ENCODE assay signal across 44 mouse cellular contexts in genomic region chr19:5419630-5420029, GRCm38 (mm10). TPM values are rescaled to one million over a fixed set of nuclear protein-coding genes. Genes with fewer than 3 reads are reported as not detected.
"Had no signal": no experiment of that assay in that cellular context is flagged by ENCODE, and none has a peak within 500 bp of the region (broad histone marks: within the 10 kb centered on the region; RNA-seq: fewer than 3 reads in every experiment).

No protein-coding gene starts in this region.

- H3K9me3 ChIP-seq: limb, embryonic 10.5 days; limb, embryonic 12.5 days; limb, embryonic 13.5 days; limb, embryonic 15.5 days; liver, embryonic 12.5 days; liver, embryonic 13.5 days; liver, embryonic 15.5 days; lung, embryonic 15.5 days; megakaryocyte, embryonic 14.5 days; midbrain, embryonic 10.5 days; midbrain, embryonic 12.5 days; midbrain, embryonic 13.5 days; neural tube, embryonic 12.5 days; neural tube, embryonic 13.5 days had no signal

- H3K27me3 ChIP-seq: limb, embryonic 12.5 days; limb, embryonic 13.5 days; limb, embryonic 15.5 days; liver, embryonic 12.5 days; liver, embryonic 13.5 days; liver, embryonic 15.5 days; lung, embryonic 15.5 days; megakaryocyte, embryonic 14.5 days; midbrain, embryonic 12.5 days; midbrain, embryonic 13.5 days; neural tube, embryonic 12.5 days; neural tube, embryonic 13.5 days had no signal

- H3K27ac ChIP-seq: limb, embryonic 10.5 days; limb, embryonic 12.5 days; limb, embryonic 13.5 days; limb, embryonic 15.5 days; liver, embryonic 12.5 days; liver, embryonic 13.5 days; liver, embryonic 14.5 days; liver, embryonic 15.5 days; lung, embryonic 15.5 days; macrophage; midbrain, embryonic 10.5 days; midbrain, embryonic 12.5 days; midbrain, embryonic 13.5 days; neural tube, embryonic 12.5 days; neural tube, embryonic 13.5 days had no signal

- ATAC-seq: liver, embryonic 12.5 days; liver, postnatal 0 days; lung, postnatal 0 days; midbrain, embryonic 13.5 days; midbrain, embryonic 16.5 days had no signal

- H3K9ac ChIP-seq: limb, embryonic 12.5 days; limb, embryonic 13.5 days; limb, embryonic 15.5 days; liver, embryonic 12.5 days; liver, embryonic 13.5 days; liver, embryonic 14.5 days; liver, embryonic 15.5 days; liver, postnatal 0 days; lung, embryonic 14.5 days; lung, embryonic 15.5 days; midbrain, embryonic 12.5 days; midbrain, embryonic 13.5 days; neural tube, embryonic 12.5 days; neural tube, embryonic 13.5 days had no signal

- H3K4me3 ChIP-seq: limb, embryonic 10.5 days; limb, embryonic 12.5 days; limb, embryonic 13.5 days; limb, embryonic 15.5 days; liver, embryonic 12.5 days; liver, embryonic 13.5 days; liver, embryonic 15.5 days; lung, embryonic 15.5 days; megakaryocyte, embryonic 14.5 days; midbrain, embryonic 10.5 days; midbrain, embryonic 12.5 days; midbrain, embryonic 13.5 days; myocyte; neural tube, embryonic 12.5 days; neural tube, embryonic 13.5 days had no signal

- H3K4me2 ChIP-seq: limb, embryonic 12.5 days; limb, embryonic 13.5 days; limb, embryonic 15.5 days; liver, embryonic 11.5 days; liver, embryonic 12.5 days; liver, embryonic 13.5 days; liver, embryonic 15.5 days; lung, embryonic 14.5 days; lung, embryonic 15.5 days; midbrain, embryonic 12.5 days; midbrain, embryonic 13.5 days; neural tube, embryonic 12.5 days; neural tube, embryonic 13.5 days had no signal

- DNase-seq: left cerebral cortex, postnatal 4 days; liver; liver, embryonic 13.5 days; liver, postnatal 0 days; lung, adult 18-20 months; lung, adult 2 months; lung, embryonic 14.5 days; lung, postnatal 10 days; lung, postnatal 14 days; lung, postnatal 4 days; midbrain, embryonic 14.5 days had no signal

RNA-seq across cellular contexts. Expression of gene Tsga10ip, which starts 17.3 kb away (rescaled TPM):
- total RNA-seq: left cerebral cortex, postnatal 10 days; left cerebral cortex, postnatal 25 days; left cerebral cortex, postnatal 36 days; left cerebral cortex, postnatal 4 days; liver, adult 2 months; megakaryocyte progenitor cell, adult 5-6 weeks; megakaryocyte, adult 5-6 weeks; megakaryocyte-erythroid progenitor cell, adult 5-6 weeks; midbrain, postnatal 0 days; monocyte, adult 5-6 weeks had no signal
- polyA plus RNA-seq: limb, embryonic 10.5 days; limb, embryonic 11.5 days; limb, embryonic 15.5 days; liver, adult 2 months; liver, embryonic 12.5 days; liver, embryonic 13.5 days; liver, embryonic 15.5 days; lung, adult 2 months; lung, embryonic 14.5 days; macrophage; midbrain, embryonic 14.5 days; midbrain, embryonic 16.5 days; neural tube, embryonic 11.5 days had no signal

RNA-seq across cellular contexts. Expression of gene Fosl1, which starts 27.7 kb away (rescaled TPM):
- total RNA-seq: left cerebral cortex, postnatal 10 days; left cerebral cortex, postnatal 14 days; left cerebral cortex, postnatal 25 days; left cerebral cortex, postnatal 36 days; left cerebral cortex, postnatal 4 days; liver, adult 2 months had no signal
- polyA plus RNA-seq: limb, embryonic 10.5 days; limb, embryonic 11.5 days; limb, embryonic 12.5 days; limb, embryonic 13.5 days; limb, embryonic 15.5 days; liver, adult 2 months; liver, embryonic 12.5 days; liver, embryonic 13.5 days; liver, embryonic 15.5 days; liver, embryonic 16.5 days; liver, postnatal 0 days; lung, embryonic 14.5 days; lung, embryonic 15.5 days; lung, embryonic 16.5 days; lung, postnatal 0 days; macrophage; midbrain, embryonic 10.5 days; midbrain, embryonic 12.5 days; midbrain, embryonic 13.5 days; midbrain, embryonic 14.5 days; midbrain, embryonic 16.5 days; midbrain, postnatal 0 days; neural tube, embryonic 11.5 days; neural tube, embryonic 12.5 days had no signal
